Mouse (Mus musculus) thymus, adult 2 months (tissue): Measurements from ENCODE around the gene Thada.

ENCODE experiments used
- CTCF ChIP-seq: fragments of 200-500 bp; IDR thresholded peaks from 2 replicates; pipeline ENCODE4 v1.5.1; 2012; ENCODE audit warnings: mild to moderate bottlenecking, control low read depth, low read length, moderate library complexity, borderline replicate concordance; ENCODE audit not compliant: control insufficient read depth, poor library complexity, insufficient read depth; ENCODE audit errors: extremely low read depth
- POLR2A ChIP-seq: fragments of 200-500 bp; IDR thresholded peaks from 2 replicates; pipeline ENCODE4 v1.6.1; 2012; ENCODE audit warnings: mild to moderate bottlenecking, low read length, control low read depth, moderate library complexity; ENCODE audit not compliant: control insufficient read depth, poor library complexity, insufficient read depth; ENCODE audit errors: extremely low read depth

GRCm38 (mm10) chr17:84274999-84275398 lies 191.0 kb downstream of the Thada start:
- TF ChIP-seq POLR2A (no peak), CTCF (no peak)
